Mouse (Mus musculus) brain, embryonic 14.5 days (tissue): Measurements from ENCODE around the gene Gnai3. TPM values are rescaled to one million over a fixed set of nuclear protein-coding genes. Genes with fewer than 3 reads are reported as not detected.

Source experiments
- DNase-seq: peaks from one replicate; pipeline ENCODE4 v3.0.0-alpha.2; 2011; ENCODE audit warnings: low read depth
- CTCF ChIP-seq: fragments of 200-500 bp; IDR thresholded peaks from 2 replicates; pipeline ENCODE4 v1.5.1; 2012; ENCODE audit warnings: inconsistent platforms, mild to moderate bottlenecking, moderate library complexity, borderline replicate concordance; ENCODE audit not compliant: insufficient read depth, insufficient read length; ENCODE audit errors: extremely low read depth
- POLR2A ChIP-seq: fragments of 200-500 bp; IDR thresholded peaks from 2 replicates; pipeline ENCODE4 v1.6.1; 2012; ENCODE audit warnings: mild to moderate bottlenecking, inconsistent platforms, borderline replicate concordance; ENCODE audit not compliant: poor library complexity, insufficient read depth, insufficient read length, severe bottlenecking; ENCODE audit errors: extremely low read depth
- polyA plus RNA-seq: library from polyadenylated mRNA; depleted of rRNA; stranded (reverse); fragments of >200 nt; gene quantifications from 2 replicates; pipeline ENCODE4 v1.2.3, GENCODE M21; 2012

Gnai3 gene
- polyA plus RNA-seq, 1 experiment = 86.6 TPM

DNA sequence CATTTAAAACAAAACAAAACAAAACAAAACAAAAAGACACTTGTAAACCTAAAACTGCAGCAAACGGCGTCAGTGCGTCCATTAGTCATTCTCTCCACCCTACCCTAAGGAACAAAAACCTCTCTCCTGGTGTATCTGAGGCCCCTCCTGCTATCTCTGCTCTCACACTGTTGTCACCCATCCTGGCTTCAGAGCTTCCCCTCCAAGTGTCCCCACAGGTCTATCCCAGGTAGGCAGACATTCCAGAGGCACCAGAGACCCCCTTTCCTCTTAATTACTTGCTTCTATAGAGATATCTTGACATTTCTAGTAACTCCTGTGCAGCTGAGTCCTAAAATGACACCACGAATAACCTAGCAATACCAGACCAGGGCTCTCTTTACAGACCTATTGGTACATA, 16.6 kb downstream of the Gnai3 start:
- TF ChIP-seq CTCF = no peak
- TF ChIP-seq POLR2A = no peak
- DNase-seq = no peak

DNA sequence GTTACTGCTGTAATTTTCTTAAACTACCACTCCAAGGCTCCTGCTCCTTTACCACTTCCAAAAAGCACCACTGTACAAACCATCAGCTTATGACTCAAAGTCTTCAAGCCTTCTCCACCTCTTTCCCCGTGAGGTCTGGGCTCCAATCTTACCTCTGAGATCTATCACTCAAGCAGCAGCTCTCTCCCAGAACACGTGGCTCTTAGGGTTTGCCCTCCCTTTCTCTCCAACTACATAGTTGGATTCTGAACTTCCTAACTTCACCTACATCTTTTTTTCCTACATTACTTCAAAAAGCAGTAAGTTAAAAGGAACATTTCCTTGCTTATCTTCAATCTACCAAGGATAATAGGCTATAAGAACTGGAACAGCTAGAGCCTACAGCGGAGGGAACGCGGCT, 17.4 kb downstream of the Gnai3 start:
- DNase-seq = no peak
- TF ChIP-seq POLR2A (no peak), CTCF (no peak)

- no peak for TF ChIP-seq CTCF
- no peak for DNase-seq
Measured at GRCm38 (mm10) chr3:108126327-108126726, 19.6 kb downstream of the Gnai3 start.

GRCm38 (mm10) chr3:108124131-108124530, 21.8 kb downstream of the Gnai3 start:
- TF ChIP-seq CTCF = no peak
- TF ChIP-seq POLR2A = no peak
- DNase-seq = no peak

DNA sequence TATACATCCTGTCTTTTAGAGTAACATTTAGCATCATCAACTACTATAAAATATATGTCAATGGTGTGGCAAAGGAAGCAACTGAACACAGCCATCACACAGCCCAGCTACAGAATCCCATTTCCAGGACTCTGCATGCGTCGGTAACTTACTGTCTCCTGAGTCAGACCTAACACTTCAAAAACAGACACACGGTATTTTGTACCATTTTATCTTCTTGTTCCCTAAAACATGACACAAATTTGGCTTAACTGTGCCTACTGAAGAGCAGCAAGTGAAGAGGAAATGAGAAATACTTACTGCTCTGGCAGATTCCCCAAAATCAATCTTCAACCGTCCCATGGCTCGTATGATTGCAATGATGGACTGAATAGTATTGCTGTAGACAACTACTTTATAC, 22.7 kb downstream of the Gnai3 start:
- DNase-seq = no peak
- TF ChIP-seq POLR2A (no peak), CTCF (no peak)

GRCm38 (mm10) chr3:108121101-108121500, 24.8 kb downstream of the Gnai3 start:
- no peak for DNase-seq
- TF ChIP-seq POLR2A (no peak), CTCF (no peak)

GRCm38 (mm10) chr3:108117465-108117864, 28.5 kb downstream of the Gnai3 start:
- no peak for DNase-seq
- TF ChIP-seq POLR2A = no peak
- TF ChIP-seq CTCF = no peak

- no peak for TF ChIP-seq CTCF
- TF ChIP-seq POLR2A = no peak
- DNase-seq = no peak
Measured at GRCm38 (mm10) chr3:108113591-108114289, 32.2 kb downstream of the Gnai3 start.

DNA sequence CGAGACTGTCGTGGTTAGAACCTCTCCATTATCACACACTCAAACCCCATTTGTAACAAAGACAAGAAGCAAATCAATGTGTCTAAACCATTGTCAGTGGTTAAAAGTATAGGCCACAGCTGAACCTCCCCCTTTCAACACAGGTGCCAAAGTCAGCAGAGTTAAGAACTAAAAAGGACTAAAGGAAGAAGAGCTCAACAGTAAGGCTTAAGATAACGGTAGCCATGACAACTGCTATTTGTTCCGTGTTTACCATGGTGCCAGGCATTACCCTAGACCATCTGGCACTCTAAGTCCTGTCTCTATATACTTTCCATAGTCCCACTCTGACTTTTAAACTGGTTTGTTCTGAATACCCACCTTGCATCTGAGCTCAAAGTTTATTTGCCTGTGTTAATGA, 33.3 kb downstream of the Gnai3 start:
- TF ChIP-seq CTCF (no peak), POLR2A (no peak)
- DNase-seq = peak; percentile 22

GRCm38 (mm10) chr3:108112246-108112645, 33.7 kb downstream of the Gnai3 start:
- no peak for DNase-seq
- no peak for TF ChIP-seq POLR2A
- TF ChIP-seq CTCF = no peak

GRCm38 (mm10) chr3:108111320-108111719, 34.6 kb downstream of the Gnai3 start:
- DNase-seq = no peak
- TF ChIP-seq POLR2A = no peak
- TF ChIP-seq CTCF = no peak

DNA sequence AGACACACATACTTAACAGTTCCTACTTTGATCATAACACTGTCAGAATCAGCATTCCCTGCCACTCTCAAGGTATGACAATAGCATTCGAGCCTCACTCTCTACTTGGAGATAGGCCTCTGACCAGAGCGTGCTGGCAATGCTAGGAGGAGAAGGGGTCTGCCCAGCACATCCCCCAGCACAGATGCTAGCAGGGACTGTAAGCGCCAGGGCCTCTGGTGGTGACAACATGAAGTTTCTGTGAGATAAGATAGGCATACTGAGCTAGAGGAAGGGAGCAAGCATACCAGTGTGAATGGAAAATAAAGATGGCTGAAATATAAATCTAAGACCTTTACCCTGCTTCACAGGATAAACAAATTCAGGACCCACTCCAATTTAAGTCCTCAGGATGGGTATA, 40.7 kb downstream of the Gnai3 start:
- no peak for DNase-seq
- no peak for TF ChIP-seq POLR2A
- peak; percentile 7; the same call in 1 of the 2 replicates for TF ChIP-seq CTCF
